Mouse (Mus musculus): ENCODE results near the gene Deaf1. TPM values are rescaled to one million over a fixed set of nuclear protein-coding genes. Genes with fewer than 3 reads are reported as not detected.
"Not testable (repeated sequence)": the region's sequence is repeated elsewhere in the genome, so short reads cannot be mapped to it uniquely, and the experiment has no call there.

Deaf1 gene
- polyA plus RNA-seq, 1 experiment from 2014 or later = 24.7 TPM

DNA sequence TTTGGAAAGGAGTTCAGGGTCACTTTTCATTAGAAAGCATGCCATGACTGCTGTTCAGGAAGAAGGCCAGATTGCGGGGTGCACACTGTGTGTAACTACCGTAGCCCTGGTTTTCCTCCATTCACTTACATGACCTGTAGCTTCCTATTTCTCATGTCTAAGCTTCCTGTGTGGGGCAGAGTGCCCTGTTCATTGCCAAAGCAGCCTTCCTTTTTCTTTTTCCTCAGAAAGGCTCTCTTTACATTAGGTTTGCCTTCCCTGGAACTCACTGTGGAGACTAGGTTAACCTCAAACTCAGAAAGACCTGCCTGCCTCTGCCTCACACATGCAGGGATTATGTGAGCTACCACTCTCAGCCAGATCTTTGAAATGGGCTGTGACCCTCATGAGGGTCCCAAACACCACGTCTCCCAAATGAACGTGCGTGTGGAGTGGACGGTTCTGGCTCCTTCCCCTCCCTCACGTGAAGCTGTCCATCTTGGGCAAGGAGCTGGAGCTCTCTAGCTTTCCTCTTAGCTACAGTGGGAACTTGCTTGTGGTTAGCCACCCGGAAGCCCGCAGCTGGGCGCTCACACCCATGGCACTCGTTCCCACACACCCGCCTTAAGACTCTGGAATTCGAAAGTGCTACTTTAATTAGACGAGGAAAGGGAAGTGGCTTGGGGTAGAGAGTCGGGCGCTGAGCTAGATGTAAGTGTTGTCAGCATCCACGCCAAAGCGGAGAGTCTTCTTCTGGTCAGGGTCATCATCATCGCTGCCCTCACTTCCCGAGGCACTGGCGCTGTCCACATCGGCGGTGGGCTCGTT, 58.8 kb downstream of the Deaf1 start:
- H3K27ac ChIP-seq = peak overlapping the region; percentile 7; the same call in 1 of the 2 replicates

DNA sequence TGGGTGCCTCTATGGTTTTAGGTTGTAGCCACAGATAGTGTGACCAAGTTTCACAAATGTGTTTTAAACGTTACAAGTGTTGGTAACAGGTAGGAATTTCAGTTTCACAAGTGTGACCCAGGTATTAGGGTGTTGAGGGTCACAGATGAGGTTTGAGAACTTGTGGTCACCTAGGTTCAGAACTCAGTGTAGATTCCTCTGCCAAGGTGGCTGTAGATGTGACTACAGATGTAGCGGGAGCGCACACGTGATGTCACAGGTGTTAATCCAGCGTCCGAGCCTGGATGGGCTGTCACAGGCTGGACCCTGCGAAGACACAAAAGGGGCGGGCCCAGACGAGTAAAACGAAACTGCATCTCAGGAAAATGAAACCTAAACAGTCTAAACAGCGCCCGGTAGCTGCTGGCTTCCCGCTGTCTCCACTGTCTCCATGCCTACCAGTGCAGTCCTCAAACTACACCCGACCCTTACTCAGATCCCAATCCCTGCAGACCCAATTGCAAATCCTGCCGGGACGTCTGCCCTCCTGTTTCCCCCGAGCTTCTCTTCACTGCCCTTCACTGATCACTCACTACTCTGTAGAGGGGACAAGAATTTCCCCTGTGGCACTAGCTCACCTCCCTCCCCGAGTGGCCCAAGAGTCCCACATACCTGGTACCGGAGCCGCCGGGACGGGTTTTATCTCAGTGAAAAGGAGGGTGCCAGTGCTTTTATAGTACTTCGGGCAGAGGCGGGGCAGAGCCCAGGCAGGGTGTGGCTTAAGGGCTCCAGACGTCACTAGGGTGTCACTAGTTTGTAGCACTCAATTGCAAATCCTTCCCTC, 61.5 kb downstream of the Deaf1 start, which contains the start of gene Irf7:
Gene Irf7, minus strand, starts transcription at position 743 of the 823 bp plus-strand sequence.
- Histone ChIP-seq H3K27ac (peak within 1 kb of the TSS; percentile 62), H3K9ac (peak within 1 kb of the TSS; percentile 78), H3K36me3 (peaks cover 37% of the 10 kb centered on the region), H3K4me2 (peak within 1 kb of the TSS; percentile 89), H3K4me3 (peak within 1 kb of the TSS; percentile 75), H3K27me3 (replicated peaks) (peaks cover 19% of the 10 kb centered on the region), H3K9me3 (replicated peaks) (no peaks in the 10 kb centered on the region), H3K4me1 (peaks cover 42% of the 10 kb centered on the region)
- WGBS (ENCODE audit: insufficient replicate concordance) = 5% methylated on average over 25 of the region's 25 CpGs
- ATAC-seq = peak; percentile 82

More for the DNA sequence above, 58.8 kb downstream of the Deaf1 start:
- no peak for ATAC-seq
- Histone ChIP-seq H3K9me3 (replicated peaks) (no peaks in the 10 kb centered on the region), H3K4me1 (peaks cover 40% of the 10 kb centered on the region), H3K9ac (peak overlapping the region; percentile 45; the same call in 1 of the 2 replicates), H3K27me3 (replicated peaks) (peaks cover 32% of the 10 kb centered on the region), H3K4me2 (peak overlapping the region; percentile 61), H3K4me3 (peak overlapping the region; percentile 33), H3K36me3 (peaks cover 10% of the 10 kb centered on the region)
- 25% methylated on average over 24 of the region's 24 CpGs for WGBS (ENCODE audit: insufficient replicate concordance)

DNA sequence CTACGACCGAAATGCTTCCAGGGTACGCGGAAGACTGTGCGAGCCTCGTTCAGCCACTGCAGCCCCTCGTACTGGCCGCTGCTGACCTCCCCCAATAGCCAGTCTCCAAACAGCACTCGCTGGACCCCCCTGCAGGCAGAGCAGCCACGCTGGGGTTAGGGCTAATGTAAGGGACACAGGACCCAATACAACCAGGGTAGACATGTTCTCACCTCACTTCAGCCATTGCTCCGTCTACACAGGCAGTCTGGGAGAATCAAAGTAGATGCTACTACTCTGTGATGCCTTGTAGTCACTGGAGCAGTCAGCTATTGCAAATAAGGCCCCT, 62.1 kb downstream of the Deaf1 start:
- H3K36me3 ChIP-seq = peaks cover 43% of the 10 kb centered on the region
- peak overlapping the region; percentile 75 for H3K4me3 ChIP-seq
- H3K4me2 ChIP-seq = peak overlapping the region; percentile 89
- peak overlapping the region; percentile 78 for H3K9ac ChIP-seq
- peaks cover 19% of the 10 kb centered on the region for H3K27me3 ChIP-seq (replicated peaks)
- no peak overlapping the region for H3K27ac ChIP-seq
- H3K4me1 ChIP-seq = peaks cover 42% of the 10 kb centered on the region
- WGBS (ENCODE audit: insufficient replicate concordance) = 39% methylated on average over 11 of the region's 11 CpGs
- ATAC-seq = 0 out of 2 replicates have a peak, but pooled peaks have one; percentile 6
- no peaks in the 10 kb centered on the region for H3K9me3 ChIP-seq (replicated peaks)

DNA sequence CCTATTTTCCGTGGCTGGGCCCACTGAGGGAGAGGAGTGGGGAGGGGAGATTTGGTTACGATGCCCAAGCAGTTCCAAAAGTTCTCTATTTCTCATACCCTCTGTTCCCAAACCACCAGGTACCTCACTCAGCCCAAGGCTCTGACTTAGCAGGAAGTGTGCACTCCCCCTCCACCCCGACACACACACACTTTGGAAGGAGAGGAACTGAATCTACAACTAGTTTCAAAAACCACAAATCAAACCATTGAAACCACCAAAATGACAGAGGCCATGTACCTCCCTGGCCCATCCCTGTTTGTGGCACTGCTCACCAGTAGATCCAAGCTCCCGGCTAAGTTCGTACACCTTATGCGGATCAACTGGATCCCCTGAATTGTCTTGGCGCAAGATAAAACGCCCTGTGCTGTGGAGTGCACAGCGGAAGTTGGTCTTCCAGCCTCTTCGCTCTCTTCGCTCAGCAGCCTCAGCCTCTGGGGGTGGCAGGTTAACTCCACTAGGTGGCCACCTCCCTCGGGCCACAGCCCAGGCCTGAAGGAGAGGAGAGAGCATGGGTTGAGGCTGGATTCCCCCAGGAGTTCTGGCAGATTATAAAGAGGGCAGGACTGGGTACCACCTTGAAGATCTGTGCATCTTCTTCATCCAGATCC, 62.6 kb downstream of the Deaf1 start:
- Histone ChIP-seq H3K36me3 (peaks cover 48% of the 10 kb centered on the region), H3K9me3 (replicated peaks) (no peaks in the 10 kb centered on the region), H3K9ac (0 out of 2 replicates have a peak overlapping the region, but pooled peaks have one; percentile 14), H3K4me1 (peaks cover 42% of the 10 kb centered on the region), H3K27me3 (replicated peaks) (peaks cover 14% of the 10 kb centered on the region), H3K4me3 (peak overlapping the region; percentile 75), H3K4me2 (peak overlapping the region; percentile 89), H3K27ac (0 out of 2 replicates have a peak overlapping the region, but pooled peaks have one; percentile 36)
- peak; percentile 48 for ATAC-seq
- 18% methylated on average over 12 of the region's 12 CpGs for WGBS (ENCODE audit: insufficient replicate concordance)

DNA sequence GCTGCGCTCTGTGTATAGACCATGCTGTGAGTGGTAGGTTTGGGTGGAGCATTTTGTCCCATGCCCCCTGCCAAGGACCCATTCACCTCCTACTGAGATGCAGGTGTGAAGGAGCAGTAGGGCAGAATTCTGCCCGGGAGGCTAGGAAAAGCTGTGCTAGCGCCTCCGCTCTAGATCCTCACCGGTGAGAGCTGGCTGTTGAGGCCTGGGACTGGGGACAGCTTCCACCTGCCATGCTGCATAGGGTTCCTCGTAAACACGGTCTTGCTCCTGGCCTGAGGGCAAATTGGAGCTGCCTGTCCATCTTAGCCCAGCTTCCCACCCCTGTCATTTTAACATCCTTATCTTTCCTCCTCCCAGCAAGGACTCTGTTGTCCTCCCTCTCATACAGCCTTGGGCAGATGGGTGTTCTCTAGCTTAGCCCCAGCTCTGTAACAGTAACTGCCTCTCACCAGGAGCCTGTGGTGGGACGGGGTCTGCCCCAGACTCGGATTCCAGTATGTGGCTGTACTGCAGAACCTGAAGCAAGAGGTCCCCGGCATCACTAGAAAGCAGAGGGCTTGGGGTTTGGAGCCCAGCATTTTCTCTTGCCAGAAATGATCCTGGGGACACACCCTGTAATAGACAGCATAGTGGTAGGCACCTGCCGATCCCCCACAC, 63.3 kb downstream of the Deaf1 start:
- Histone ChIP-seq H3K9ac (no peak overlapping the region), H3K27me3 (replicated peaks) (peaks cover 7% of the 10 kb centered on the region), H3K27ac (peak overlapping the region; percentile 36; the same call in 1 of the 2 replicates), H3K4me3 (no peak overlapping the region), H3K4me2 (peak overlapping the region; percentile 89; the same call in 1 of the 2 replicates), H3K9me3 (replicated peaks) (no peaks in the 10 kb centered on the region), H3K4me1 (peaks cover 38% of the 10 kb centered on the region), H3K36me3 (peaks cover 55% of the 10 kb centered on the region)
- ATAC-seq = no peak
- WGBS (ENCODE audit: insufficient replicate concordance) = 77% methylated on average over 11 of the region's 11 CpGs

DNA sequence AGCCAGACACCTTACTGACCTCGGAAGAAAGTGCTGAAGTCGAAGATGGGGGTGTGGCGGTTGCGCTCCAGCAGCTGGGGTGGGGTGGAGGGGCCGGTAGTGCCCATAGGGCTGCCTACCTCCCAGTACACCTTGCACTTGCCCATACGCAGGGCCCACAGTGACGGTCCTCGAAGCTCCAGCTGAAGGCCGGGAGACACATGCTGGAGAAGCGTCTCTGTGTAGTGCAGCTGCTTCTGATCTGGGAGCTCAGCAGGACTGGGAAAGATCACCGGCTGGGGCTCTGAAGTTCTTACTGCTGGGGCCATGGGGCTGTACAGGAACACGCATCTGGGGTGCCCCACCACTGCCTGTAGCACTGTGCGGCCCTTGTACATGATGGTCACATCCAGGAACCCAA, 63.9 kb downstream of the Deaf1 start:
- H3K9me3 ChIP-seq (replicated peaks) = no peaks in the 10 kb centered on the region
- H3K4me3 ChIP-seq = no peak overlapping the region
- peaks cover 60% of the 10 kb centered on the region for H3K36me3 ChIP-seq

DNA sequence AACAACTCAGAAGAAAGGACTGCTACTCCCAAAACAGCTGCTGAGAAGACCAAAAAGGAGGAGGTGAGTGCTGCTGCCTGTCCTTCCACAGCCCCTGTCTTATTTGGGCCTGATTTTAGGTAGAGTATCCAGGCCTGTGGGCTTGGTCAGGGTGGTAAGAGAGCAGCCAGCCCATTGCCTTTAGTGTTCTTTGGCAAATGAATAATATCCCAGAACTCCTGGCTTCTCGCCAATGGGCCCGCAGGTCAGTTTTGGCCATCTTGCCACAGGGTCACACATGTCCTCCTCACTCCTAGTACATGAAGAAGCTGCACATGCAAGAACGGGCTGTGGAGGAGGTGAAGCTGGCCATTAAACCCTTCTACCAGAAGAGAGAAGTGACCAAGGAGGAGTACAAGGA, 66.0 kb downstream of the Deaf1 start:
- H3K4me1 ChIP-seq = peaks cover 27% of the 10 kb centered on the region

More for the DNA sequence above, 63.9 kb downstream of the Deaf1 start:
- Histone ChIP-seq H3K27me3 (replicated peaks) (0 out of 2 replicates have a peak, but pooled peaks cover 2% of the 10 kb centered on the region), H3K27ac (no peak overlapping the region), H3K4me1 (peaks cover 33% of the 10 kb centered on the region), H3K4me2 (no peak overlapping the region), H3K9ac (no peak overlapping the region)
- WGBS (ENCODE audit: insufficient replicate concordance) = 90% methylated on average over 13 of the region's 13 CpGs
- no peak for ATAC-seq

DNA sequence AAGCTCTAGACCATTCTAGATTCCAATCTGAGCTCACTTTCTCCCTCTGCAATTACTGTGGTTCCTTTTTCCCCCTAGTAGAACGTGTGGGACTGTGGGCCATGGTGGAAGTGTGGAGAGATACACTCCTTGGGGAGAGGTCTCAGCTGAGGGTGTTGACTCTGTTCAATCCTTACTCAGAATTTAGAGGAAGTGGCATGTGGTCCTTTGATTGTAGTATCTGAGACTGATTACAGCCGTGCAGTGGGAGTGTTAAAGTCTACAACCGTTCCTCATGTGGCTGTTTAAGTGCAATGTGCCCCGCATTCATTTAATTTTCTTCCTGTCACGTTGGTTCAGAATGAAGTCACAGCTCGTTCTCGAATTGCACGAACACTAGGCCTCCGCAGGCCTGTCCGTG, 71.3 kb downstream of the Deaf1 start:
- Histone ChIP-seq H3K4me1 (no peaks in the 10 kb centered on the region), H3K4me3 (no peak overlapping the region), H3K9me3 (replicated peaks) (no peaks in the 10 kb centered on the region), H3K27me3 (replicated peaks) (no peaks in the 10 kb centered on the region), H3K4me2 (no peak overlapping the region), H3K36me3 (peaks cover 98% of the 10 kb centered on the region), H3K9ac (no peak overlapping the region), H3K27ac (no peak overlapping the region)
- 80% methylated on average over 10 of the region's 10 CpGs for WGBS (ENCODE audit: insufficient replicate concordance)
- ATAC-seq = no peak

More for the DNA sequence above, 66.0 kb downstream of the Deaf1 start:
- ATAC-seq = no peak
- H3K27me3 ChIP-seq (replicated peaks) = no peaks in the 10 kb centered on the region
- WGBS (ENCODE audit: insufficient replicate concordance) = 90% methylated on average over 3 of the region's 3 CpGs
- H3K4me2 ChIP-seq = no peak overlapping the region
- no peak overlapping the region for H3K9ac ChIP-seq
- no peaks in the 10 kb centered on the region for H3K9me3 ChIP-seq (replicated peaks)
- H3K27ac ChIP-seq = no peak overlapping the region
- no peak overlapping the region for H3K4me3 ChIP-seq
- peaks cover 82% of the 10 kb centered on the region for H3K36me3 ChIP-seq

DNA sequence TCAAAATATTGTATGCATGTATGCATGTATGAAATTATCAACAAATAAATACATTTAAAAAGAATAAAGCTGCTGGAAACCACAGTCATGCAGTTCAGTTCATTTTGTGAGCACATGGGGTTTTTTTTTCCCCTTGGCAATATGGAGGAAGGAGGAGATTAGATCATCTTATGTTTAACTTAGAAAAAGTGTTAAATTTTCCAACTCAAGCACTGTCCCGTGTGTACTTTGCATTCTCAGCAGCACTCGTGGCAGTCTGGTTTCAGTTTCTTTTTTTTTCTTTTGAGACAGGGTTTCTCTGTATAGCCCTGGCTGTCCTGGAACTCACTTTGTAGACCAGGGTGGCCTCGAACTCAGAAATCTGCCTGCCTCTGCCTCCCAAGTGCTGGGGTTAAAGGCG, 77.0 kb downstream of the Deaf1 start:
- not testable (repeated sequence) for H3K9ac ChIP-seq; H3K4me2 ChIP-seq; H3K4me3 ChIP-seq; H3K9me3 ChIP-seq (replicated peaks); H3K27me3 ChIP-seq (replicated peaks); H3K27ac ChIP-seq; H3K4me1 ChIP-seq; ATAC-seq
- 76% methylated on average over 4 of the region's 4 CpGs for WGBS (ENCODE audit: insufficient replicate concordance)
- peaks cover 98% of the 10 kb centered on the region for H3K36me3 ChIP-seq
